Mouse (Mus musculus): ENCODE data around the gene Sprn. TPM values are rescaled to one million over a fixed set of nuclear protein-coding genes. Genes with fewer than 3 reads are reported as not detected.

Sprn gene
- total RNA-seq, 2 experiments from 2014 or later: 0.35 to 0.41 TPM

- DNase-seq: no peak
Measured at GRCm38 (mm10) chr7:140101498-140101897, 53.2 kb downstream of the Sprn start.

Other genes starting within 250 kb of the Sprn start
- gene Utf1, start 211.1 kb downstream of the Sprn start, total RNA-seq (2021): not detected
- not detected for gene 6430531B16Rik, start 176.1 kb downstream of the Sprn start, total RNA-seq (2021)
- gene Adam8, start 162.3 kb downstream of the Sprn start, total RNA-seq (2021): 1 to 10 TPM in 1 of 2 experiments, under 1 TPM in 1; 0.37 to 2.1 TPM
- gene Zfp511, start 118.5 kb downstream of the Sprn start, total RNA-seq (2021): 1 to 10 TPM; 7.5 to 8.4 TPM
- 10 to 100 TPM; 31.9 to 35.4 TPM for gene Tubgcp2, start 118.2 kb downstream of the Sprn start, total RNA-seq (2021)
- gene Msx3, start 105.8 kb downstream of the Sprn start, total RNA-seq (2021): not detected
- not detected for gene Caly, start 72.3 kb downstream of the Sprn start, total RNA-seq (2021)
- not detected for gene Prap1, start 61.5 kb downstream of the Sprn start, total RNA-seq (2021)
- gene Fuom, start 52.4 kb downstream of the Sprn start, total RNA-seq (2021): 10 to 100 TPM; 76.2 to 87.2 TPM
- 1 to 10 TPM; 3.6 to 5.5 TPM for gene Paox, start 39.1 kb downstream of the Sprn start, total RNA-seq (2021)
- gene Echs1, start 38.4 kb downstream of the Sprn start, total RNA-seq (2021): 100 to 1,000 TPM; 512 to 515 TPM
- gene Mtg1, start 17.3 kb downstream of the Sprn start, total RNA-seq (2021): 10 to 100 TPM; 28.5 to 34.2 TPM
- not detected for gene Olfr522, start 9.9 kb upstream of the Sprn start, total RNA-seq (2021)
- gene Olfr523, start 18.3 kb upstream of the Sprn start, total RNA-seq (2021): not detected
- gene Olfr524, start 51.1 kb upstream of the Sprn start, total RNA-seq (2021): not detected
- under 1 TPM in 1 of 2 experiments, not detected in 1; 0.20 TPM for gene Cd163l1, start 63.4 kb upstream of the Sprn start, total RNA-seq (2021)
- gene 5830411N06Rik, start 92.4 kb upstream of the Sprn start, total RNA-seq (2021): not detected
- not detected for gene Olfr525, start 166.0 kb upstream of the Sprn start, total RNA-seq (2021)
- not detected for gene Olfr527, start 179.1 kb upstream of the Sprn start, total RNA-seq (2021)
- not detected for gene Olfr60, start 206.8 kb upstream of the Sprn start, total RNA-seq (2021)
- not detected for gene Olfr530, start 221.5 kb upstream of the Sprn start, total RNA-seq (2021)
- not detected for gene Olfr531, start 248.0 kb upstream of the Sprn start, total RNA-seq (2021)